Mouse (Mus musculus) E14TG2a.4 (cell line): ENCODE data around the gene Tcf23.

ENCODE experiments used
- H3K27me3 ChIP-seq: 2 replicates; pipeline ENCODE4 v1.6.1; 2014; ENCODE audit warnings: low read length, control low read depth; ENCODE audit not compliant: insufficient read depth
- H3K36me3 ChIP-seq: 2 replicates; pipeline ENCODE4 v1.6.1; 2014; ENCODE audit warnings: low read length, control low read depth; ENCODE audit not compliant: insufficient read depth
- H3K4me1 ChIP-seq: replicated peaks from 2 replicates; pipeline ENCODE4 v1.6.1; 2014; ENCODE audit warnings: low read depth, low read length, control low read depth
- H3K4me3 ChIP-seq: replicated peaks from 2 replicates; pipeline ENCODE4 v1.5.1; 2014; ENCODE audit warnings: mild to moderate bottlenecking, low read length
- H3K9me3 ChIP-seq: 2 replicates; pipeline ENCODE4 v1.6.1; 2014; ENCODE audit warnings: low read length, control low read depth
- CTCF ChIP-seq: conservative IDR thresholded peaks from 2 replicates; pipeline ENCODE4 v1.5.1; 2014; ENCODE audit warnings: low read length
- NANOG ChIP-seq: IDR thresholded peaks from 2 replicates; pipeline ENCODE4 v1.6.1; 2014; ENCODE audit warnings: borderline replicate concordance, low read length, mixed read lengths
- POU5F1 ChIP-seq: IDR thresholded peaks from 2 replicates; pipeline ENCODE4 v1.6.1; 2014; ENCODE audit warnings: low read length, borderline replicate concordance

Gene Tcf23

DNA sequence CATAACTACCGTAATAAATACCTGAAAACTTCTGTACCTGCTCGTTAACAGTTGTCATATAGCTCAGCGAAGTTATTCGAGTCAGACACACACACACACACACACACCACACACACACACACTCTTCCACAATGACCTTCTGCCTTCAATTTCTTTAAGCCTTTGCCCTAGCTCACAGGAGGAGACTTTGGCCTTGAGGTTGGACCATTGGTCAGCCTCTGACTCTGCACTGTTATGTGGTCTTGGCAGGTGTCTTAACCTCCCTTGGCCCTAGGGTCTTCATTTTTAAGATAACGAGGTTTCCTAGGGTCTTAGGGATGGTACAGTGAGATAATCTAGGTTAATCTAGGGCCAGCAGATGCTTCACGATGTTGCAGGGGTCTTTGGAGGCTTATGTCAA, 24.1 kb upstream of the Tcf23 start:
- Histone ChIP-seq H3K4me1 (peaks cover 18% of the 10 kb centered on the region), H3K27me3 (peaks cover 34% of the 10 kb centered on the region), H3K9me3 (no peaks in the 10 kb centered on the region), H3K4me3 (peak overlapping the region; percentile 83), H3K36me3 (no peaks in the 10 kb centered on the region)
- TF ChIP-seq CTCF: no peak
- no peak for TF ChIP-seq NANOG
- TF ChIP-seq POU5F1: no peak

DNA sequence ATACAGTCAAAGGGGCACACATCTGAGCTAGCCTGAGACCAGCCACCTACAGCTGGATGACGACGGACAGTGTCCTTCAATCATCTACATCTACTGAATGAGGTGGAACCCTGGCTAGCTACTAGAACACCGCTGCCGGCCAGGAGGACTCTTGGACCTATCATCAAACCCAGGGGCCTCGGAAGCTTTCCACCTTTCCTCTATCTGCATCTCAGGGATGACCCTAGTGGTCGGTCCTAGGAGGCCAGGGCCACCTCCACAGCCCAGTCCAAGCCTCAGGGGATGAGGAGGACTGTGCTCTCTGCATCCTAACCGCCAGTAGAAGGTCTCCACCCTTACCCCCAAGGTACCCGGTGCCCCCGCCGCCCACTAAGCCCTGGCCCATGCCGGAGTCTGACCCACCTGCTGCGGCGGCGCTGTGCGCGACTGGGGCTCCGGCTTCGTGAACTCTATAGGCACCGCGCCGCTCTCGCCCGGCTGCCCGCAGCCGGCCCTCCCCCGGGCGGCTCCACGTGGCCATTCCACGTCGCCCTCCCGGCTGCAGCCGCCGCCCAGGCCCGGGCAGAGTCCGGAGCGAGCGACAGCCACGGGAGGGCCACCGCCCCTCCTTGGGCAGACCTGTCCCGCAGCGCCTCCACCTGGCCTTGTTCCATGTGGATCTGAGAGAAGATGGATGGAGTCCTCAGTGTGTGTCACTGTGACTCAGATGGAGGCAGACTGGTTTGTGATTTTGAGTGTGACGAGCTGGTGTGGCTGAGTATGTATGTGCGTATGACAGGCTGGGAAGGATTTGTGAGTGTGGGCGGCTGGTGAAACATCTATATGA, 23.3 kb upstream of the Tcf23 start, which contains the start of gene Cgref1:
TSS of gene Cgref1 (minus strand) at position 636 of the 826 bp plus-strand sequence.
- Histone ChIP-seq H3K9me3 (no peaks in the 10 kb centered on the region), H3K4me3 (peak within 1 kb of the TSS; percentile 83), H3K27me3 (peaks cover 34% of the 10 kb centered on the region), H3K36me3 (no peaks in the 10 kb centered on the region), H3K4me1 (peaks cover 21% of the 10 kb centered on the region)
- TF ChIP-seq NANOG (no peak), POU5F1 (no peak), CTCF (no peak)

DNA sequence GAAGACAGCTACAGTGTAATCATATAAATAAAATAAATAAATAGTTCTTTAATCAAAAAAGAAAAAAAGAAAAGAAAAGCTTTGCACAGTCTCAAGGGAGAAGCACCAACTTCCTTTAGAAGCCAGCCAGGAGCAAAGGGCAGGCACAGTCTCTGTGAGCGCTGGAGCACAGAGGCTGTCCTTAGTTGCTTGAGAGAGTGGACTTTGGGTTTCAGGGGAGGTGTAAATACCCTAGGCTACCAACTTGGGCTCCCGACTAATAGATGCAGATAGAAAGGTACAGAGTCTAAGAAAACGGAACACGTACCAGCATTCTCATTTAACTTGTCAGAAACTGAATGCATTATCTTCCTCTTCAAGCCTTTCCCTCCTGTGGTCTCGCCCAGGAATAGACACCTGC, 19.8 kb upstream of the Tcf23 start:
- Histone ChIP-seq H3K4me3 (no peak overlapping the region), H3K4me1 (peaks cover 30% of the 10 kb centered on the region), H3K27me3 (peaks cover 34% of the 10 kb centered on the region), H3K9me3 (no peaks in the 10 kb centered on the region), H3K36me3 (peaks cover 23% of the 10 kb centered on the region)
- TF ChIP-seq NANOG (no peak), CTCF (no peak), POU5F1 (no peak)

GRCm38 (mm10) chr5:30949654-30950326, 18.7 kb upstream of the Tcf23 start:
- Histone ChIP-seq H3K9me3 (no peaks in the 10 kb centered on the region), H3K4me3 (peak overlapping the region; percentile 90), H3K27me3 (peaks cover 29% of the 10 kb centered on the region), H3K4me1 (peaks cover 31% of the 10 kb centered on the region), H3K36me3 (peaks cover 35% of the 10 kb centered on the region)
- TF ChIP-seq NANOG (no peak), CTCF (no peak), POU5F1 (no peak)

GRCm38 (mm10) chr5:30950451-30950850, 18.0 kb upstream of the Tcf23 start:
- Histone ChIP-seq H3K27me3 (peaks cover 22% of the 10 kb centered on the region), H3K4me1 (peaks cover 34% of the 10 kb centered on the region), H3K9me3 (no peaks in the 10 kb centered on the region), H3K4me3 (peak overlapping the region; percentile 90), H3K36me3 (peaks cover 42% of the 10 kb centered on the region)
- TF ChIP-seq CTCF (no peak), NANOG (no peak), POU5F1 (no peak)

GRCm38 (mm10) chr5:30950922-30951321, 17.5 kb upstream of the Tcf23 start:
- peaks cover 18% of the 10 kb centered on the region for H3K27me3 ChIP-seq
- H3K4me1 ChIP-seq: peaks cover 36% of the 10 kb centered on the region
- H3K9me3 ChIP-seq: no peaks in the 10 kb centered on the region
- peaks cover 47% of the 10 kb centered on the region for H3K36me3 ChIP-seq
- peak overlapping the region; percentile 90 for H3K4me3 ChIP-seq
- TF ChIP-seq POU5F1 (no peak), CTCF (no peak), NANOG (no peak)

GRCm38 (mm10) chr5:30951706-30952105, 16.8 kb upstream of the Tcf23 start:
- peaks cover 49% of the 10 kb centered on the region for H3K36me3 ChIP-seq
- peaks cover 38% of the 10 kb centered on the region for H3K4me1 ChIP-seq
- TF ChIP-seq POU5F1 (no peak), CTCF (no peak), NANOG (no peak)
- peaks cover 14% of the 10 kb centered on the region for H3K27me3 ChIP-seq
- H3K4me3 ChIP-seq: no peak overlapping the region
- no peaks in the 10 kb centered on the region for H3K9me3 ChIP-seq

DNA sequence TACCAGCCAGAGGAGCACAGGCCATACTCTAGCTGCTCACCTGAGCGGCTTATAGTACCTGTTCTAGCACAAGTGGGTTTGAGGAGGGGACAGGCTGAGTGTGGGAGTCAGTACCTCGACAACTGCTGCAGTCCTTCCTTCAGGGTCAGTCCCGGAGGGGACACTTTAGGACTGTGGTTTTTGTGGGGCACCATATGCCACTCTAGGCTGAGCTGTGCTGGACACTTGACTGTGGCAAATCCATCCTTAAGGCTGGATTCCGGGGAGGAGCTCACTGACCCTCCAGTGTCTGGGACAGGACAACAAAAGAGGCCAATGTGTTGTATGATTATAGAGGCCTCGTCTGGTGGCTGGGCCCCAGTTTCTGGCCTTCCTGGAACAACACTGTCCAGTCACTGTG, 15.9 kb upstream of the Tcf23 start:
- Histone ChIP-seq H3K9me3 (no peaks in the 10 kb centered on the region), H3K36me3 (peaks cover 55% of the 10 kb centered on the region), H3K4me3 (no peak overlapping the region), H3K27me3 (peaks cover 7% of the 10 kb centered on the region), H3K4me1 (peaks cover 38% of the 10 kb centered on the region)
- no peak for TF ChIP-seq NANOG
- TF ChIP-seq POU5F1: no peak
- TF ChIP-seq CTCF: no peak

DNA sequence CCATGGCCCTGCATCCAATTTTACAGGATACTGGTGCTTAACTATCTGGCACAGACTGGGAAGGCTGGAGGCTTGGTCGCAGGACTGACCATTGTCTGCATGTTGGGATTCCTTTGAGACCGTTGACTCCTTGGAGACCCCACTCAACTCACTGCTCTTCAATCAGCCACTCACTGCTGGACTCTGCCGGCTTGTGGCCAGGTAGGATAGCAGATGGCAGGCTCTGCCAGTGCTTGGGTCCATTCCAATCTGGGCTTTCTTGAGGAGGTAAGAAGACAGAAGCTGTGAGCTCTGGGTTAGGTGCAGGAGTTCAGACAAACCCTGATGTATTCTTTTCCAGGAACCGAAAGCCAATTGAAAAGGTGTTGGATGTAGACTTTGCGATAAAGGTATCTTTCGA, 14.4 kb upstream of the Tcf23 start:
- Histone ChIP-seq H3K4me3 (no peak overlapping the region), H3K36me3 (peaks cover 70% of the 10 kb centered on the region), H3K9me3 (no peaks in the 10 kb centered on the region), H3K27me3 (peaks cover under 1% of the 10 kb centered on the region; the same call in 1 of the 2 replicates), H3K4me1 (peaks cover 47% of the 10 kb centered on the region)
- TF ChIP-seq CTCF (no peak), POU5F1 (no peak), NANOG (no peak)
